Mouse (Mus musculus): ENCODE measurements at regions not wholly inside any gene's neighbourhood (a gene's known extent, or its start where the extent isn't known, plus 50 kb on each side); places are given as distances from the start of the nearest gene placed in this dataset.
A peak's percentile ranks its signal among the peaks of the same experiment; 100 is the strongest.

DNA sequence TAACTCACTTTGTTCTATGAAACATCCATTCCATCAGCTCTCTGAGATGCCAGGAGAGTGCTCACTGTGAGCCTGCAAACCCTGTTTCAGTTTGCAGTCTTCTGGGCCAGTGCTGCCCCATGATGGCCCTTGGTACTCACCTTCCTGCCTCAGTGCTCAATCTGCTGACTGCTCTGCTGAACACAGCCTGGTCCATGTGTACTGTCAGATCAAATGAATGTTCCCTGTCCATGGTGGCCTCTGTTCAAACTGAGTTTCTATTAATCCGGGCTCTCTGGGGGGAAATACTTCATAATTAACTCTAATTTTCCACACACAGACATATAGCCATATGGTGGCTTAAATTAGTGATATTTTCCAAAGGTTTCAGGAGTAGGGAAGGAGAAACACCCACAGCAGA, 503.3 kb downstream of the Tmem132b start:
- Histone ChIP-seq H3K4me1 (replicated peaks) (peaks cover 4% of the 10 kb centered on the region), H3K27me3 (no peaks in the 10 kb centered on the region), H3K4me3 (no peak overlapping the region), H3K27ac (no peak overlapping the region), H3K9me3 (0 out of 2 replicates have a peak, but pooled peaks cover 8% of the 10 kb centered on the region), H3K9ac (no peak overlapping the region), H3K36me3 (no peaks in the 10 kb centered on the region), H3K4me2 (no peak overlapping the region)
- WGBS = 80% methylated on average over 1 of the region's 1 CpGs
- ATAC-seq (ENCODE audit: low FRiP score) = no peak

DNA sequence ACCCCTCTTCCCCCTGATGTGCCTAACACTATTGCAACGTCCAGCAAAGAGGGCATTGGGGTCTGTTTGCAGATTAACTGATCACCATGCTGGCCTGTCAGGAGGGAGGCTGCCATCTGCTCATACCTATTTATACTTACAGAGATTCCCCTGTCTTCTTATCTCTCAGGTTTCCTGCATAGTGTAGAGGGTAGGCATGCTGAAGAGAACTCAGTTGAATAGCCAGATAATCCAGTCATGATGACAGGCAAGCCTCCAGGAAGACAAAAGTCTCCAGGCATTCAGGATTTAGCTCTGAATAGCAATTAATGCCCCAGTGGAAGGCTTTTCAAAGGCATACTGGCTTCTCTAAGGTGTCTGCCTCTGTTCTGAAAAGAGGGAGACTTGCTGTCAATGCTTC, 505.1 kb downstream of the Tmem132b start:
- Histone ChIP-seq H3K4me2 (no peak overlapping the region), H3K4me1 (replicated peaks) (peaks cover 4% of the 10 kb centered on the region), H3K27ac (0 out of 2 replicates have a peak overlapping the region, but pooled peaks have one; percentile 6), H3K9ac (no peak overlapping the region), H3K4me3 (no peak overlapping the region), H3K36me3 (no peaks in the 10 kb centered on the region), H3K27me3 (no peaks in the 10 kb centered on the region), H3K9me3 (0 out of 2 replicates have a peak, but pooled peaks cover 8% of the 10 kb centered on the region)
- no peak for ATAC-seq (ENCODE audit: low FRiP score)
- 4% methylated on average over 1 of the region's 1 CpGs for WGBS

DNA sequence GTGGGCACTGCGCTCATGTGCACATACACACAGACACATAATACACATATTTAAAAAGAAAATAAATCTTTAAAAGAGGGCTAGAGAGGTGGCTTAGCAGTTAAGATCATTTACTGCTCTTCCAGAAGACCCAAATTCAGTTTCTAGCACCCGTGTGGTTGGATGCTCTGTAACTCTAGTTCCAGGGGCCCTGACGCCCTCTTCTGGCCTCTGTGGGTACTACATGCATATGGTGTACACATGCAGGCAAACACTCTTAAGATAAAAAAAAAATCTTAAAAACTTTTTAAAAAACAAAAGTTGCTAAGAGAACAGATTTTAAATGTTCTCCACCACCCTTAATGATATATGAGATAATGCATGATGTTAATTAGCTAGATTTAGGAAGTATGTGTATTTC, 514.2 kb downstream of the Tmem132b start:
- Histone ChIP-seq H3K4me2 (no peak overlapping the region), H3K4me3 (no peak overlapping the region), H3K36me3 (no peaks in the 10 kb centered on the region), H3K27me3 (no peaks in the 10 kb centered on the region), H3K4me1 (replicated peaks) (no peaks in the 10 kb centered on the region), H3K9me3 (no peaks in the 10 kb centered on the region), H3K27ac (no peak overlapping the region), H3K9ac (no peak overlapping the region)
- ATAC-seq (ENCODE audit: low FRiP score) = no peak
- WGBS = 82% methylated on average over 3 of the region's 3 CpGs

DNA sequence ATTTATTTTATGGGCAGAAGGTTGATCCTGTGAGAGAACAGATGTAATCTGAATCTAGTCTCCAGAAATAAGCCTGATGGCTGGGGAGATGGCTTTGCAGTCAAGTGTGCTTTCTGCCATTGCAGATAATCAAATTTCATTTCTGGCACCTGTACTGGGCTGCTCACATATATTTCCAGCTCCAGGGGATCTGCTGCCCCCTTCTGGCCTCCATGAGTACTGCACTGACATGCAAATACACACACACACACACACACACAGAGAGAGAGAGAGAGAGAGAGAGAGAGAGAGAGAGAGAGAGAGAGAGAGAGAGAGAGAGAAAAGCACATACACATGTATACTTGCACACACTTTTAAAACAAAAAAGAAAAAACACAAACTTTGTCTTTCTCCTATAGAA, 532.1 kb downstream of the Tmem132b start:
- H3K4me3 ChIP-seq = no peak overlapping the region

DNA sequence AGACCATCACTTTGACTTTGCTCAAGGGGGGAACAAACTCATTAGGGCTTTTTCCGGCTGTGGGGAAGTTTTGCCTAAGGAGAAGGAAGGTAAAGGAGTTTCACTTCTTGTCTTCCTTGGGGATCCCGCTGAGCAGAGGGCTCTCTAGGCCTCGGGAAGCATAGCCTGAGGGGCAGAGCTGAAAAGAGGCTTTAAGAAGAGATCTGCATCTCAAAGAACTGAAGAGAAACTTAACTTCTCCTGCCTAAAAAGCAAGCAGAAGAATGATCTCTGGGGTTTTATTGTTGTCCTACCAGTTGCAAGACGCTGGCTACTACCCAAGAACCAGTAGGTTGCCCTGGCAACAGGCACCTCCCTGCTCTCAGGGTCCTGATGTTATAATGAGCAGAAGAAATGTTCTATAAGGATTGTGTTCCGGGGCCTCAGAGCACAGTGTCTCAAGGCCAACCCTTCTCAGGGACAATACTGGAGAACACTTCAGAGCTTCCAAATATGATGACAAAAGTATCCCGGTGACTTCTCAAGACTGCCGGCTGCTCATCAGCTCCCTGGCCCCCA, 547.8 kb downstream of the Tmem132b start:
- Histone ChIP-seq H3K4me2 (no peak overlapping the region), H3K9ac (no peak overlapping the region)
- 15% methylated on average over 7 of the region's 7 CpGs for WGBS

More for the DNA sequence above, 532.1 kb downstream of the Tmem132b start:
- no peak for ATAC-seq (ENCODE audit: low FRiP score)
- Histone ChIP-seq H3K9me3 (no peaks in the 10 kb centered on the region), H3K9ac (no peak overlapping the region), H3K27ac (no peak overlapping the region), H3K4me2 (no peak overlapping the region), H3K4me1 (replicated peaks) (no peaks in the 10 kb centered on the region), H3K36me3 (no peaks in the 10 kb centered on the region), H3K27me3 (no peaks in the 10 kb centered on the region)

DNA sequence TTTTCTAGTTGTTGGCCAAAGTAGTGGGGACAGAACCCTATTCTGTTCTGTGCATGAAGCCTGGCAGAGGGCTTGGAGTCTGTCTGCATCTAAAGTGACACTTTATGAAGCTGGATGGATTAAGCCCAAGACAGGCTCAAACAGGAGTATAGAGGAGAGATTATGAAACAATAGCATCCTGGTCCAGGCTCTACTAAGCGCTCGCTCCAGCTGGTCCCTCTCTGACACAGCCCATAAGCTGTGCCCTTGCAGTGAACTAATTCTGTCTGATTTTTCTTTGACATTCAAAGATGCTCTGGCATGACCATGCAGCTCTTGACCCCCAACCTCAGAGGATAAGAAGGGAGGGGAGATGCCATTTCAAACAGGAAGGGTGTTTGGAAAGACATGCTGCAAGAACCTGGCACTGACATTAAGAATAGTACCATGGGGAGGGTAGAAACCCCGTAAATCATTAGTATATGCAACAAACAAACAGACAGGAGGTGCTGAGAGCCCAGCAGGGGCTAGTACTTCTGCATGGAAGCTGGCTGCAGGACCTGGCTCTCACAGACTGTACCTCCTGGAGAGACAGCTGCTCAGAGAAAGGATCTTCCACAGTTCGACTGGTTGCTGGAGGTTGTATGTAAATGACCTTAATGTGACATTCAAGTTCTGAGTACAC, 556.8 kb downstream of the Tmem132b start:
- 59% methylated on average over 4 of the region's 4 CpGs for WGBS
- H3K36me3 ChIP-seq = no peaks in the 10 kb centered on the region
- no peaks in the 10 kb centered on the region for H3K9me3 ChIP-seq
- H3K4me2 ChIP-seq = no peak overlapping the region
- 0 out of 2 replicates have a peak, but pooled peaks cover 14% of the 10 kb centered on the region for H3K4me1 ChIP-seq (replicated peaks)
- ATAC-seq (ENCODE audit: low FRiP score) = no peak
- no peaks in the 10 kb centered on the region for H3K27me3 ChIP-seq
- no peak overlapping the region for H3K9ac ChIP-seq
- no peak overlapping the region for H3K4me3 ChIP-seq
- no peak overlapping the region for H3K27ac ChIP-seq

More for the DNA sequence above, 547.8 kb downstream of the Tmem132b start:
- H3K4me1 ChIP-seq (replicated peaks) = peaks cover 7% of the 10 kb centered on the region
- ATAC-seq (ENCODE audit: low FRiP score) = no peak
- no peaks in the 10 kb centered on the region for H3K36me3 ChIP-seq
- H3K27me3 ChIP-seq = no peaks in the 10 kb centered on the region
- H3K9me3 ChIP-seq = peaks cover 8% of the 10 kb centered on the region; the same call in 1 of the 2 replicates
- no peak overlapping the region for H3K27ac ChIP-seq
- no peak overlapping the region for H3K4me3 ChIP-seq

DNA sequence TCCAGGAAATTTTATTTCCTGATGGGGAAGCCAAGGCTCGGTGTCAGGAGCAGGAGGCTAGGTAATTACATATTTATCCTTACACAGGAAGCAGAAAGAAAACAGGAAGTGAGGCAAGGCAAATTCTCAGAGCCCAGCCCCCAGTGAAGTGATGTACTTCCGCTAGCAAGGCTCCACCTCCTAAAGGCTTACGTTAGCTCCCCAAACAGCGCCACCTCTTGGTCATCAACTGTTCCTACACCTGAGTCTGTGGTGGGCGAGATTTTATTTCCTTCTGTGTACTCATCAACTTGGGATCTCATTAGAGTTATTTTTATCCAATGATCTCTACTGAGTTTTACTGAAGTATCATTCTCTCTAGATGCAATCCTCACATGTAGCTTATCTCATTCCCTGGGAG, 561.6 kb downstream of the Tmem132b start:
- no peak overlapping the region for H3K4me3 ChIP-seq
- no peak overlapping the region for H3K27ac ChIP-seq
- 0 out of 2 replicates have a peak, but pooled peaks cover 13% of the 10 kb centered on the region for H3K4me1 ChIP-seq (replicated peaks)
- H3K9ac ChIP-seq = no peak overlapping the region
- no peak for ATAC-seq (ENCODE audit: low FRiP score)
- no peak overlapping the region for H3K4me2 ChIP-seq
- 86% methylated on average over 5 of the region's 5 CpGs for WGBS
- H3K27me3 ChIP-seq = no peaks in the 10 kb centered on the region
- no peaks in the 10 kb centered on the region for H3K9me3 ChIP-seq
- no peaks in the 10 kb centered on the region for H3K36me3 ChIP-seq

DNA sequence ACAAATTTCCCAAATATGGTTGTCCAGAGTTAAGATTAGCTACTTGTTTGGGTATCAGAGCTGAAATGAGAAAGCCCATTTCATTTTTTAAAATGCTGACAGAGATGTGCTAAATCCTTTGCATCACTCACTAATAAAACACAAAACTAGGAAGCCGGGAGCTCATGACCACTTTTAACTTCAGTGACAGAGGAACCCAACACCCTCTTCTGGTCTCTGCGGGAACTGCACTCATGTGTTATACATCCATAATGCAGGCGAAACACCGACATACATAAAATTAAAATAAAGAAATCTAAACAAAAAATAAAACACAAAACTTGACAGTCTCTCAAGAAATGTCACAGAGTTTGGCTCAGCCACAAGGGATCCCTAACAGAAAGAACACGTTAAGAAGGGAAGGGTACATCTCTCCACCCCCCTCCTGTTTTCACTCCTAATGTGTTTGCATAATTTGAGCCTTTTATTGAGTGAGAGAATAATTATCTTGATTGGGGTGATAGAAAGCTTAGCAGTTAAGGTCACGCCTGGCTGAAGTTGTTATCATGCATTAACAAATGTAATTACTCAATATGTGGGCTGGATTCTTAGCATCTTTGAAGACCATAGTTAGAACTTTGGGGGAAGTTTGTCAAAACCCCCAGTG, 565.2 kb downstream of the Tmem132b start:
- WGBS = 81% methylated on average over 6 of the region's 6 CpGs
- H3K27ac ChIP-seq = no peak overlapping the region
- H3K9me3 ChIP-seq = no peaks in the 10 kb centered on the region
- no peaks in the 10 kb centered on the region for H3K36me3 ChIP-seq
- H3K4me2 ChIP-seq = no peak overlapping the region
- no peak overlapping the region for H3K9ac ChIP-seq
- ATAC-seq (ENCODE audit: low FRiP score) = no peak
- 0 out of 2 replicates have a peak, but pooled peaks cover 7% of the 10 kb centered on the region for H3K4me1 ChIP-seq (replicated peaks)
- no peaks in the 10 kb centered on the region for H3K27me3 ChIP-seq
- H3K4me3 ChIP-seq = no peak overlapping the region

DNA sequence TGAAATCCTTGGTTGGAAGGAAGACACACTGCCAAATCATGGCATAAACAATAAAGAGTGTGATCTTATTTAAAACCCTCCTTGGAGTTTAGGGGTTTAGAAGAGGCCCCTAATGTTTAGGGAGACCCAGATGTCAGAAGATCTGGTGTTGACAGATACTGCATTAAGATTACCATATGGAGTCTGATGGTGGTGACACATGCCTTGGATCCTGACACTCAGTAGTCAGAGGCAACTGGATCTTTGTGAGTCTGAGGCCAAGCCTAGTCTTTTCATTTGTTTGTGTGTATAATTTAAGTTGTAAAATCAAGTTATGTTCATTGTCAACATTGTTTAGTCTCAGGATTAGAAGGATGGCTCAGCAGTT, 565.7 kb downstream of the Tmem132b start:
- no peaks in the 10 kb centered on the region for H3K36me3 ChIP-seq
- no peaks in the 10 kb centered on the region for H3K27me3 ChIP-seq
- 0 out of 2 replicates have a peak, but pooled peaks cover 2% of the 10 kb centered on the region for H3K4me1 ChIP-seq (replicated peaks)
- H3K4me3 ChIP-seq = no peak overlapping the region
- no peak overlapping the region for H3K9ac ChIP-seq
- no peak overlapping the region for H3K4me2 ChIP-seq
- no peaks in the 10 kb centered on the region for H3K9me3 ChIP-seq
- H3K27ac ChIP-seq = no peak overlapping the region
- no peak for ATAC-seq (ENCODE audit: low FRiP score)

DNA sequence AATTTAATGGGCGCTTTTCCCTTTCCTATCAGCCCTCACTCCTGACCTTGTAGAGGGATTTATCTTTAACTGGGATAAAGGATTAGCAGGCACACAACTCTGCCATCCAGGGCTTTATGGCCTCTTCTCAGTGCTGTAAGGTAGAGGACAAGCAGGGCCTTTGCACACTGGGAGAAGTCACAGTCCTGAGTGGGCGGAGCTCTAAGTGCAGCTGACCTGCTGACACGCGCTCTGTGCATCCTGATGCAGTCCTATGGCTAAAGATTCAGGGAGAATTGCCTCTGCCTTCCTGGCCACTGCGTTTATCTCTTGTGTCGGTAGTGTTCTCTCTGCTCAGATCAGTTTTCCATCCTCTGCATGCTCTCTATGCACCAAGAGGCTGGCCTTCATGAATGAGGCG, 566.9 kb downstream of the Tmem132b start:
- ATAC-seq (ENCODE audit: low FRiP score) = no peak
- H3K4me3 ChIP-seq = no peak overlapping the region
- no peaks in the 10 kb centered on the region for H3K27me3 ChIP-seq
- no peak overlapping the region for H3K4me2 ChIP-seq
- no peak overlapping the region for H3K27ac ChIP-seq
- 89% methylated on average over 7 of the region's 7 CpGs for WGBS
- H3K36me3 ChIP-seq = no peaks in the 10 kb centered on the region
- H3K4me1 ChIP-seq (replicated peaks) = no peaks in the 10 kb centered on the region
- H3K9me3 ChIP-seq = no peaks in the 10 kb centered on the region
- H3K9ac ChIP-seq = no peak overlapping the region

DNA sequence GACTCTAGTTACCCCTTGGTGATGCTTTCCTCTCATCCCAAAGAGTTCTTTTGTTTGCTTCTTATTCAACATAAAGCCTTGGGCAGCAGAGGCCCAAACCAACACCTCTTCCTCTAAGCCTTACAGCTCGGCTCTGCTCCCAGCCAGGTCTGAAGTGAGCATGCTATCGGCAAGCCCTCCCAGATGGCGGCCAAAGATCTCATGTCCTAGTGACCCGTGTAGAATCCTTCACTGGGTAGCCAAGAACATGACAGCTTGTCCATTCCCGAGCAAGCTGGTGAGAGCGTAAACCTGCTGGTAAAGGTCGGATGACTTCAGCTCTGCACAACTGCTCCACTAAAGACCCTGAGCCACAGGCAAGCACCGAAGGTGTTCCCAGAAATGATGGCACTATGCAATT, 568.4 kb downstream of the Tmem132b start:
- WGBS = 91% methylated on average over 8 of the region's 8 CpGs
- Histone ChIP-seq H3K4me1 (replicated peaks) (no peaks in the 10 kb centered on the region), H3K4me2 (no peak overlapping the region), H3K36me3 (no peaks in the 10 kb centered on the region), H3K4me3 (no peak overlapping the region), H3K27ac (no peak overlapping the region), H3K9me3 (no peaks in the 10 kb centered on the region), H3K27me3 (no peaks in the 10 kb centered on the region), H3K9ac (no peak overlapping the region)
- ATAC-seq (ENCODE audit: low FRiP score) = no peak

DNA sequence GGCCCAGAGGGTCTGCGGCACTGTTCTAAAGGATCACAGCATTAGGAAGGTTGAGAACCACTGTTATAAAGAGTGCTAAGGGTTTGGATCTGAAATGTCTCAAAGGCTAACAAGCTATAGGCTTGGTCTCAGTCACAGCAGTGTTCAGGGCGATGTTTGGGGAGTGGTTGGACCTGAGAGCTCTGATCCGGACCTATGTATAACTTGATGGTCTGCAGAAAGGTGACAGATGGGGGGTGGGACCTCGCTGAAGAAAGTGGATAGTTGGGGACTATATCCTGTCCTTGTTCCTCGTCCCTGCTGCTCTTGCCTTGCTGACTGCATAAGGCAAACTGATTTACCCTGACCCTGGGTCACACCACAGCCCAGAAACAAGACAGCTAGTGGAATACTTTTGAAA, 572.9 kb downstream of the Tmem132b start:
- no peak overlapping the region for H3K4me3 ChIP-seq
- no peaks in the 10 kb centered on the region for H3K4me1 ChIP-seq (replicated peaks)
- H3K9ac ChIP-seq = no peak overlapping the region
- H3K36me3 ChIP-seq = no peaks in the 10 kb centered on the region
- 89% methylated on average over 5 of the region's 5 CpGs for WGBS
- no peak for ATAC-seq (ENCODE audit: low FRiP score)
- no peak overlapping the region for H3K4me2 ChIP-seq
- H3K27me3 ChIP-seq = no peaks in the 10 kb centered on the region
- no peaks in the 10 kb centered on the region for H3K9me3 ChIP-seq
- no peak overlapping the region for H3K27ac ChIP-seq

DNA sequence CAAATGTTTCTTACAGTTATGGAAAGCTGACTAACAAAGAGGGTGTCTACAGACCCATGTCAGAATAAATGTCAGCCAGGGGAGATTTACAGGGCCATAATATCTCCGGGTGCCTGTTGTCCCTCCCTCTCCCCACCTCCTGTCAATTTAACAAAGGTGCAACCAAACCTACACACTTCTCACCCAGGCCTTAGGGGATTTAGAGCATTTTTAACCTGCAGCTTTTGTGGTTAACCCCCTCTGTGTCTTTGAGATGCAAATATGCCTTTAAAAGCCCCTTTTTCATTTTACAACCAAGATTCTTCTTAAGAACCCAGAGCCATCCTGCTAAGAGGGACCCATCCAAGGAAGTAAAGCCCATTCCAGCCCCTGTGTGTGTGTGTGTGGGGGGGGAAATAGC, 573.3 kb downstream of the Tmem132b start:
- H3K4me1 ChIP-seq (replicated peaks) = no peaks in the 10 kb centered on the region
- no peak for ATAC-seq (ENCODE audit: low FRiP score)
- WGBS = 55% methylated on average over 1 of the region's 1 CpGs
- no peaks in the 10 kb centered on the region for H3K9me3 ChIP-seq
- H3K9ac ChIP-seq = no peak overlapping the region
- H3K36me3 ChIP-seq = no peaks in the 10 kb centered on the region
- no peak overlapping the region for H3K27ac ChIP-seq
- no peak overlapping the region for H3K4me3 ChIP-seq
- no peaks in the 10 kb centered on the region for H3K27me3 ChIP-seq
- H3K4me2 ChIP-seq = no peak overlapping the region
